10 mouse cellular contexts compared by ENCODE assay signal in the genomic region with DNA sequence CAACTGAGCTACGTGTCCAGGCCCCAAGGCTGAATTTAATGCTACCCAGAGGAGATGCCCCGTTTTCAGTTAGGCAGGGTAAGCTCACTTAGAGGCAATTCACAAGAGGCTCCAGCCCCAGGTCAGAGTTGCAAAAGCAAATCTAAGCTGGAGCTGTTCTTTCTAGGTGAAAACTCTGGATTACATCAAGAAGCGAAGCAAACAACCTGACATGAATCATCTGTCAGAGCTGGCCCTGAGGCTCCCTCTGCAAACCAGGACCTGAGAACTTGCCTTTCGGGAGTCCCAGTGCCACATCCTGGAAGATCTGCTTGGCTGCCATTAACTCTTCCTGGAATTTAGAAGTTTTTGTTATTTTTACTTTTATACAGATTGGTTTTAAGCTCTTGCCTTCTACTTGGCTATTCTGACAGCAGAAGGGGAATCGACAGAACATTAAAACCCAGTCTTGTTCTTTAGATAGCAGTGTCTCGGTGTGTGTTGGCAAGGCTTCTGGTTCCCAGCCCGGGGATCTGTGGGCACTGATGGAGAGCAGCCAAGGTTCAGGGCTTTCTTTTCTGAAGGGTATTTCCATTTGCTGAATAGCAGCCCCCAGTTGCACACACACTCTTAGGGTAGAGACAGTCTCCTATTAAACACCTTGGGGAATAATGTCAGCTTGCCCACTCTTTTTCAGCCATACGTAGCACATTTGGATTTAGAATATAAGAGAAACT. TPM values are rescaled to one million over a fixed set of nuclear protein-coding genes. Genes with fewer than 3 reads are reported as not detected.
DNase-seq lines count a peak whose midpoint lies in the region; ATAC-seq lines count a peak whose summit lies in the region.
"Had no signal": no experiment of that assay in that cellular context is flagged by ENCODE, and none has a peak within 500 bp of the region (broad histone marks: within the 10 kb centered on the region; RNA-seq: fewer than 3 reads in every experiment).

No protein-coding gene starts in this region.

- DNase-seq in forebrain, embryonic 11.5 days (ENCODE audit: low spot score) = no peak
- peak; percentile 72 for DNase-seq in brain, adult 2 months (ENCODE audit: low read depth, low spot score)
- DNase-seq in layer of hippocampus, postnatal 10 days (ENCODE audit: low spot score in 2 of 2) = peak; percentile 27 to 48
- DNase-seq in thymus, postnatal 0 days (ENCODE audit: low spot score) = no peak
- no peak for DNase-seq in urinary bladder, postnatal 10 days (ENCODE audit: low spot score)
- DNase-seq: B cell, adult 2 months had no signal

- H3K9ac ChIP-seq in forebrain, embryonic 13.5 days = no peak overlapping the region
- H3K9ac ChIP-seq in forebrain, embryonic 11.5 days (ENCODE audit: low read length) = no peak overlapping the region
- no peak overlapping the region for H3K9ac ChIP-seq in intestine, embryonic 15.5 days
- no peak overlapping the region for H3K9ac ChIP-seq in intestine, embryonic 16.5 days (ENCODE audit: low read depth, low read length)
- H3K9ac ChIP-seq: liver, embryonic 12.5 days had no signal

- ATAC-seq in forebrain, embryonic 13.5 days = 0 out of 2 replicates have a peak, but pooled peaks have one; percentile 30
- ATAC-seq in forebrain, embryonic 11.5 days (replicated peaks; ENCODE audit: low FRiP score) = no peak
- no peak for ATAC-seq in intestine, embryonic 15.5 days
- ATAC-seq in intestine, embryonic 16.5 days = no peak
- ATAC-seq: liver, embryonic 12.5 days had no signal

- H3K27ac ChIP-seq in forebrain, embryonic 13.5 days = peak overlapping the region; percentile 35
- no peak overlapping the region for H3K27ac ChIP-seq in forebrain, embryonic 11.5 days (ENCODE audit: low read depth, low read length)
- 0 out of 2 replicates have a peak overlapping the region, but pooled peaks have one; percentile 17 for H3K27ac ChIP-seq in intestine, embryonic 15.5 days
- no peak overlapping the region for H3K27ac ChIP-seq in intestine, embryonic 16.5 days (ENCODE audit: low read length)
- H3K27ac ChIP-seq: liver, embryonic 12.5 days had no signal

- peaks cover 98% of the 10 kb centered on the region for H3K36me3 ChIP-seq in forebrain, embryonic 13.5 days (ENCODE audit: poor library complexity, severe bottlenecking)
- peaks cover 8% of the 10 kb centered on the region for H3K36me3 ChIP-seq in forebrain, embryonic 11.5 days (ENCODE audit: control insufficient read depth, insufficient read depth, low read length)
- peaks cover 47% of the 10 kb centered on the region for H3K36me3 ChIP-seq in intestine, embryonic 15.5 days
- peaks cover 29% of the 10 kb centered on the region for H3K36me3 ChIP-seq in intestine, embryonic 16.5 days (ENCODE audit: control insufficient read depth, insufficient read depth, low read length)

- H3K27me3 ChIP-seq in forebrain, embryonic 13.5 days = no peaks in the 10 kb centered on the region
- no peaks in the 10 kb centered on the region for H3K27me3 ChIP-seq in forebrain, embryonic 11.5 days (ENCODE audit: control insufficient read depth, insufficient read depth, low read length)
- H3K27me3 ChIP-seq in intestine, embryonic 15.5 days (replicated peaks) = no peaks in the 10 kb centered on the region
- H3K27me3 ChIP-seq in intestine, embryonic 16.5 days (replicated peaks; ENCODE audit: control insufficient read depth, insufficient read depth, low read length) = no peaks in the 10 kb centered on the region
- H3K27me3 ChIP-seq: liver, embryonic 12.5 days had no signal

- H3K4me2 ChIP-seq in forebrain, embryonic 13.5 days = no peak overlapping the region
- H3K4me2 ChIP-seq in forebrain, embryonic 11.5 days (ENCODE audit: low read depth, low read length, severe bottlenecking) = no peak overlapping the region
- no peak overlapping the region for H3K4me2 ChIP-seq in intestine, embryonic 15.5 days (replicated peaks)
- H3K4me2 ChIP-seq in intestine, embryonic 16.5 days (ENCODE audit: low read depth, low read length) = no peak overlapping the region
- H3K4me2 ChIP-seq: liver, embryonic 12.5 days had no signal

- no peak overlapping the region for H3K4me3 ChIP-seq in forebrain, embryonic 13.5 days
- no peak overlapping the region for H3K4me3 ChIP-seq in forebrain, embryonic 11.5 days (ENCODE audit: low read depth, low read length)
- no peak overlapping the region for H3K4me3 ChIP-seq in intestine, embryonic 15.5 days (replicated peaks)
- H3K4me3 ChIP-seq in intestine, embryonic 16.5 days (ENCODE audit: low read length) = no peak overlapping the region
- H3K4me3 ChIP-seq: liver, embryonic 12.5 days had no signal

- H3K4me1 ChIP-seq in forebrain, embryonic 13.5 days = peaks cover 13% of the 10 kb centered on the region
- H3K4me1 ChIP-seq in forebrain, embryonic 11.5 days (replicated peaks; ENCODE audit: control insufficient read depth, insufficient read depth, low read length) = no peaks in the 10 kb centered on the region
- no peaks in the 10 kb centered on the region for H3K4me1 ChIP-seq in intestine, embryonic 15.5 days (replicated peaks)
- H3K4me1 ChIP-seq in intestine, embryonic 16.5 days (ENCODE audit: control insufficient read depth, insufficient read depth, low read length) = no peaks in the 10 kb centered on the region

- 74% methylated on average over 8 of the region's 8 CpGs for WGBS in forebrain, embryonic 13.5 days
- 89% methylated on average over 8 of the region's 8 CpGs for WGBS in forebrain, embryonic 11.5 days
- 61% methylated on average over 8 of the region's 8 CpGs for WGBS in intestine, embryonic 15.5 days
- WGBS in intestine, embryonic 16.5 days = 49% methylated on average over 8 of the region's 8 CpGs

- H3K9me3 ChIP-seq in forebrain, embryonic 13.5 days (replicated peaks) = no peaks in the 10 kb centered on the region
- H3K9me3 ChIP-seq in forebrain, embryonic 11.5 days (ENCODE audit: control insufficient read depth, low read length) = no peaks in the 10 kb centered on the region
- no peaks in the 10 kb centered on the region for H3K9me3 ChIP-seq in intestine, embryonic 15.5 days
- H3K9me3 ChIP-seq in intestine, embryonic 16.5 days (ENCODE audit: control insufficient read depth, low read length) = 0 out of 2 replicates have a peak, but pooled peaks cover 2% of the 10 kb centered on the region
- H3K9me3 ChIP-seq: liver, embryonic 12.5 days had no signal

RNA-seq across cellular contexts. Expression of a gene that starts 14.4 kb away (rescaled TPM):
- 3.1 and 3.2 TPM in 2 replicates for polyA plus RNA-seq in forebrain, embryonic 13.5 days (2015; fragmentation: Nextera tagmentation; extraction: Ambion mirVana)
- polyA plus RNA-seq in forebrain, embryonic 11.5 days (2014; fragmentation: Nextera tagmentation; extraction: Ambion mirVana) = 2.8 and 3.3 TPM in 2 replicates
- 2.0 TPM in 2 replicates for polyA plus RNA-seq in intestine, embryonic 15.5 days (2015; fragmentation: Nextera tagmentation; extraction: Ambion mirVana)
- polyA plus RNA-seq in intestine, embryonic 16.5 days (2015; fragmentation: Nextera tagmentation; extraction: Ambion mirVana) = 1.5 and 1.7 TPM in 2 replicates
- 1 to 10 TPM; 3.3 to 4.5 TPM for total RNA-seq in layer of hippocampus, postnatal 10 days (2021)
- 1.1 and 1.6 TPM in 2 replicates for polyA plus RNA-seq in thymus, postnatal 0 days (2015; fragmentation: Nextera tagmentation; extraction: Ambion mirVana)

RNA-seq across cellular contexts. Expression of a gene that starts 14.9 kb away (rescaled TPM):
- 123 and 133 TPM in 2 replicates for polyA plus RNA-seq in forebrain, embryonic 13.5 days (2015; fragmentation: Nextera tagmentation; extraction: Ambion mirVana)
- polyA plus RNA-seq in forebrain, embryonic 11.5 days (2014; fragmentation: Nextera tagmentation; extraction: Ambion mirVana) = 127 and 129 TPM in 2 replicates
- polyA plus RNA-seq in intestine, embryonic 15.5 days (2015; fragmentation: Nextera tagmentation; extraction: Ambion mirVana) = 87.7 and 99.4 TPM in 2 replicates
- polyA plus RNA-seq in intestine, embryonic 16.5 days (2015; fragmentation: Nextera tagmentation; extraction: Ambion mirVana) = 70.8 and 77.7 TPM in 2 replicates
- 10 to 100 TPM; 36.3 to 36.5 TPM for total RNA-seq in layer of hippocampus, postnatal 10 days (2021)
- 79.2 and 79.4 TPM in 2 replicates for polyA plus RNA-seq in thymus, postnatal 0 days (2015; fragmentation: Nextera tagmentation; extraction: Ambion mirVana)

Comparison
In these comparisons a context has a peak if more than half of its experiments do, and no peak if none do; other contexts are left out.
1. H3K27ac ChIP-seq: peak in forebrain, embryonic 13.5 days (single experiment) and intestine, embryonic 15.5 days (single experiment); none in forebrain, embryonic 11.5 days (single experiment) and intestine, embryonic 16.5 days (single experiment).
2. DNase-seq: peak in brain, adult 2 months (single experiment) and layer of hippocampus, postnatal 10 days (2 of 2); none in forebrain, embryonic 11.5 days (single experiment), thymus, postnatal 0 days (single experiment) and urinary bladder, postnatal 10 days (single experiment).